Mouse (Mus musculus) intestine, embryonic 16.5 days (tissue): Measurements from ENCODE around the gene Tspear. TPM values are rescaled to one million over a fixed set of nuclear protein-coding genes. Genes with fewer than 3 reads are reported as not detected.
"Not testable (repeated sequence)": the region's sequence is repeated elsewhere in the genome, so short reads cannot be mapped to it uniquely, and the experiment has no call there.

ENCODE experiments used
- ATAC-seq: fragments of 200-750 bp; cut with Nextera tagmentation; 2 replicates; pipeline ENCODE4 v1.8.0; 2017; ENCODE audit warnings: moderate TSS enrichment, moderate library complexity
- H3K27ac ChIP-seq: fragments of 300-500 bp; sonication (generic); 2 replicates; pipeline ENCODE4 v1.5.1; 2014; ENCODE audit warnings: mild to moderate bottlenecking, low read length
- H3K27me3 ChIP-seq: fragments of 300-500 bp; sonication (generic); replicated peaks from 2 replicates; pipeline ENCODE4 v1.6.1; 2014; ENCODE audit warnings: low read length, control low read depth, mixed read lengths; ENCODE audit not compliant: control insufficient read depth, insufficient read depth
- H3K36me3 ChIP-seq: fragments of 300-500 bp; sonication (generic); 2 replicates; pipeline ENCODE4 v1.6.1; 2014; ENCODE audit warnings: low read length, control low read depth; ENCODE audit not compliant: control insufficient read depth, insufficient read depth
- H3K4me1 ChIP-seq: fragments of 300-500 bp; sonication (generic); 2 replicates; pipeline ENCODE4 v1.6.1; 2014; ENCODE audit warnings: low read length, control low read depth, mixed read lengths; ENCODE audit not compliant: control insufficient read depth, insufficient read depth
- H3K4me2 ChIP-seq: fragments of 300-500 bp; sonication (generic); 2 replicates; pipeline ENCODE4 v1.6.1; 2014; ENCODE audit warnings: low read depth, low read length, control low read depth
- H3K4me3 ChIP-seq: fragments of 300-500 bp; sonication (generic); 2 replicates; pipeline ENCODE4 v1.5.1; 2014; ENCODE audit warnings: mild to moderate bottlenecking, low read length
- H3K9ac ChIP-seq: fragments of 300-500 bp; sonication (generic); 2 replicates; pipeline ENCODE4 v1.6.1; 2014; ENCODE audit warnings: low read depth, low read length
- H3K9me3 ChIP-seq: fragments of 300-500 bp; sonication (generic); 2 replicates; pipeline ENCODE4 v1.6.1; 2016; ENCODE audit warnings: low read length, control low read depth; ENCODE audit not compliant: control insufficient read depth
- WGBS: fragments of 180-500 bp; shearing (Covaris S2); extraction: QIAGEN DNeasy Blood & Tissue Kit; methylation state at CpG from one replicate; pipeline ENCODE4 v1.1.7; 2014; 5-methylcytosine and 5-hydroxymethylcytosine counted together
- polyA plus RNA-seq: library from polyadenylated mRNA; unstranded; fragments of >200 nt; fragmentation: Nextera tagmentation; extraction: Ambion mirVana; gene quantifications from 2 replicates; pipeline ENCODE4 v1.2.1, GENCODE M21; 2015

Gene Tspear
- polyA plus RNA-seq, 1 experiment from 2014 or later = 0.51 TPM

GRCm38 (mm10) chr10:77666342-77666741 is 20.0 kb upstream of the Tspear start:
- no peaks in the 10 kb centered on the region; the same call in none of the 2 replicates for H3K27me3 ChIP-seq
- 61% methylated on average over 8 of the region's 8 CpGs for WGBS
- no peaks in the 10 kb centered on the region for H3K4me1 ChIP-seq
- no peaks in the 10 kb centered on the region for H3K9me3 ChIP-seq
- no peaks in the 10 kb centered on the region for H3K36me3 ChIP-seq
- H3K4me2 ChIP-seq = no peak overlapping the region
- H3K4me3 ChIP-seq = no peak overlapping the region
- no peak overlapping the region for H3K9ac ChIP-seq
- H3K27ac ChIP-seq = no peak overlapping the region
- ATAC-seq = no peak

- no peaks in the 10 kb centered on the region for H3K36me3 ChIP-seq
- H3K9ac ChIP-seq = no peak overlapping the region
- no peaks in the 10 kb centered on the region; the same call in none of the 2 replicates for H3K27me3 ChIP-seq
- no peak overlapping the region for H3K4me2 ChIP-seq
- no peak for ATAC-seq
- H3K9me3 ChIP-seq = no peaks in the 10 kb centered on the region
- no peak overlapping the region for H3K4me3 ChIP-seq
- H3K27ac ChIP-seq = no peak overlapping the region
- H3K4me1 ChIP-seq = no peaks in the 10 kb centered on the region
- WGBS = 82% methylated on average over 4 of the region's 4 CpGs
Observed at GRCm38 (mm10) chr10:77667402-77667801, 19.0 kb upstream of the Tspear start.

- Histone ChIP-seq H3K4me2 (no peak overlapping the region), H3K36me3 (no peaks in the 10 kb centered on the region), H3K4me3 (no peak overlapping the region), H3K4me1 (no peaks in the 10 kb centered on the region), H3K9ac (no peak overlapping the region), H3K27ac (no peak overlapping the region), H3K9me3 (no peaks in the 10 kb centered on the region), H3K27me3 (no peaks in the 10 kb centered on the region)
- WGBS = 72% methylated on average over 4 of the region's 4 CpGs
- no peak for ATAC-seq
Observed at GRCm38 (mm10) chr10:77670710-77671109, 15.7 kb upstream of the Tspear start.

- no peak overlapping the region for H3K27ac ChIP-seq
- 38% methylated on average over 4 of the region's 4 CpGs for WGBS
- no peak overlapping the region for H3K4me2 ChIP-seq
- H3K9me3 ChIP-seq = no peaks in the 10 kb centered on the region
- H3K27me3 ChIP-seq = no peaks in the 10 kb centered on the region
- H3K36me3 ChIP-seq = no peaks in the 10 kb centered on the region
- no peaks in the 10 kb centered on the region for H3K4me1 ChIP-seq
- H3K4me3 ChIP-seq = no peak overlapping the region
- ATAC-seq = peak; percentile 52
- H3K9ac ChIP-seq = no peak overlapping the region
Observed at GRCm38 (mm10) chr10:77671519-77671918, 14.8 kb upstream of the Tspear start.

- Histone ChIP-seq H3K4me2 (no peak overlapping the region), H3K9me3 (no peaks in the 10 kb centered on the region), H3K27ac (no peak overlapping the region), H3K4me1 (peaks cover 12% of the 10 kb centered on the region), H3K36me3 (no peaks in the 10 kb centered on the region), H3K9ac (no peak overlapping the region), H3K4me3 (no peak overlapping the region), H3K27me3 (peaks cover 19% of the 10 kb centered on the region)
- WGBS = 57% methylated on average over 13 of the region's 13 CpGs
- no peak for ATAC-seq
Observed at GRCm38 (mm10) chr10:77673765-77674164, 12.6 kb upstream of the Tspear start.

GRCm38 (mm10) chr10:77677562-77677961 is 8.8 kb upstream of the Tspear start:
- no peak overlapping the region for H3K9ac ChIP-seq
- peaks cover 12% of the 10 kb centered on the region for H3K4me1 ChIP-seq
- under 1% methylated on average over 35 of the region's 35 CpGs for WGBS
- peak overlapping the region; percentile 60 for H3K4me2 ChIP-seq
- H3K27me3 ChIP-seq = peaks cover 19% of the 10 kb centered on the region
- H3K27ac ChIP-seq = no peak overlapping the region
- no peaks in the 10 kb centered on the region for H3K9me3 ChIP-seq
- H3K4me3 ChIP-seq = peak overlapping the region; percentile 34
- no peaks in the 10 kb centered on the region for H3K36me3 ChIP-seq
- no peak; the same call in 1 of the 2 replicates for ATAC-seq

- WGBS = 80% methylated on average over 7 of the region's 7 CpGs
- Histone ChIP-seq H3K27me3 (peaks cover 20% of the 10 kb centered on the region), H3K36me3 (no peaks in the 10 kb centered on the region), H3K4me2 (no peak overlapping the region), H3K4me1 (peaks cover 7% of the 10 kb centered on the region; the same call in 1 of the 2 replicates), H3K4me3 (no peak overlapping the region), H3K9me3 (no peaks in the 10 kb centered on the region), H3K9ac (no peak overlapping the region), H3K27ac (no peak overlapping the region)
- ATAC-seq = no peak
Observed at GRCm38 (mm10) chr10:77682994-77683393, 3.4 kb upstream of the Tspear start.

GRCm38 (mm10) chr10:77684181-77684580 is 2.2 kb upstream of the Tspear start:
- H3K27ac ChIP-seq = no peak overlapping the region
- no peaks in the 10 kb centered on the region for H3K9me3 ChIP-seq
- H3K4me2 ChIP-seq = no peak overlapping the region
- peaks cover 3% of the 10 kb centered on the region; the same call in 1 of the 2 replicates for H3K4me1 ChIP-seq
- H3K27me3 ChIP-seq = peaks cover 14% of the 10 kb centered on the region; the same call in 1 of the 2 replicates
- no peak overlapping the region for H3K4me3 ChIP-seq
- ATAC-seq = no peak
- H3K9ac ChIP-seq = no peak overlapping the region
- no peaks in the 10 kb centered on the region for H3K36me3 ChIP-seq
- WGBS = 46% methylated on average over 8 of the region's 8 CpGs

GRCm38 (mm10) chr10:77687021-77687420 is 652 bp downstream of the Tspear start:
- H3K27me3 ChIP-seq = peaks cover 14% of the 10 kb centered on the region; the same call in 1 of the 2 replicates
- 28% methylated on average over 10 of the region's 10 CpGs for WGBS
- H3K4me2 ChIP-seq = no peak overlapping the region
- no peaks in the 10 kb centered on the region for H3K9me3 ChIP-seq
- no peak for ATAC-seq
- H3K4me3 ChIP-seq = no peak overlapping the region
- H3K27ac ChIP-seq = no peak overlapping the region
- H3K4me1 ChIP-seq = peaks cover 3% of the 10 kb centered on the region; the same call in 1 of the 2 replicates
- no peaks in the 10 kb centered on the region for H3K36me3 ChIP-seq
- H3K9ac ChIP-seq = no peak overlapping the region

- H3K9me3 ChIP-seq, H3K4me3 ChIP-seq, ATAC-seq, H3K36me3 ChIP-seq, H3K9ac ChIP-seq, H3K27ac ChIP-seq, H3K4me1 ChIP-seq, H3K4me2 ChIP-seq: not testable (repeated sequence)
- 72% methylated on average over 3 of the region's 3 CpGs for WGBS
- peaks cover 14% of the 10 kb centered on the region; the same call in 1 of the 2 replicates for H3K27me3 ChIP-seq
Observed at GRCm38 (mm10) chr10:77690356-77690807, 4.0 kb downstream of the Tspear start, which contains the start of gene Gm19402. Gene Gm19402 (minus strand): TSS chr10:77690757.
